Mouse (Mus musculus): ENCODE measurements around the gene Syndig1l. TPM values are rescaled to one million over a fixed set of nuclear protein-coding genes. Genes with fewer than 3 reads are reported as not detected.

Syndig1l gene
- total RNA-seq (2021) (not detected), polyA plus RNA-seq (2012; rRNA removed) (not detected in 2 replicates)
- long read RNA-seq = 0 reads

DNA sequence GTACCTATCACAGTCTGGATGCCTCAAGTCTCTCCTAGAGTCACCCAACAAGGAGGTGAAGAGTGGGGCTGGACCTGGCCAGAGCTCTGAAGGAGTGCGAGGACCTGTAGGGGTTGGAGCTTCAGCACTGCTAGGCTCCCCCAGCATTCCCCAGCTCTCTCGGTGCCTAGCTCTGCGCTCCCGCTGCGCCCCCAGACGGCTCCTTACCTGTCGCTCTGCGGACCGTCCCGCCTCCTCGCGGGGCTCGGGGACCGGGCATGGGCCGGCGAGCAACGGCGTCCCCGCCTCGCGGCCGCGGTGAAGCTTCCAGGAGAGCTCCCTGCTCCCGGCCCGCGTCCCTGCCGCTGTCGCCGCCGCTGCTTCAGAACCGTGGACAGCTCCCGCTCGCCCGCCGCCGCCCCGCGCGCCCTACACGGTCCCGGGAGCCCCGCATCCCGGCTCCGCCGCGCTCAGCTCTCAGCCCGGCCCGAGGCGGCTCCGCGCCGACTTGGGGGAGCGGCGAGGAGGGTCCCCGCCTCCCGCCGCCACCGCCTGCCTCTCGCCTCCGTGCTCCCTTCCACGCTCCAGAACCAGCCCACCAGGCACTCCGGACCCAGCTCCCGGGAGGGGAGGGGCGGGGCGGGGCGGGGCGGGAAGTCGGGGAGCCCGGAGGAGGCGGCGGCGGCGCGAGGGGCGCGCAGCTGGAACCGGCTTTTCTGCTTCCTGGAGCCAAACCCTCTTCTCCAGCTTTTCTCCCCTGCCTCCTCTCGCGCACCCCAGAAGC is at the start of gene Syndig1l:
Syndig1l (minus strand) TSS at position 513 of the 763 bp plus-strand sequence.
- Histone ChIP-seq H3K27me3 (ENCODE audit: control insufficient read depth, insufficient read depth, low read length) (peaks cover 12% of the 10 kb centered on the region), H3K79me2 (replicated peaks; ENCODE audit: control insufficient read depth, insufficient read depth, low read length) (no peaks in the 10 kb centered on the region), H3K4me3 (no peak within 1 kb of the TSS), H3K36me3 (ENCODE audit: control insufficient read depth, insufficient read depth, low read length) (no peaks in the 10 kb centered on the region), H3K9ac (ENCODE audit: low read depth, low read length) (no peak within 1 kb of the TSS), H3K27ac (no peak within 1 kb of the TSS), H3K4me1 (ENCODE audit: control insufficient read depth, insufficient read depth, low read length) (no peaks in the 10 kb centered on the region)
- no peak for TF ChIP-seq EP300 (IDR thresholded peaks at IDR 0.05; ENCODE audit: insufficient read depth, low read depth, low read length)
- TF ChIP-seq POLR2A (IDR thresholded peaks at IDR 0.05; ENCODE audit: insufficient read depth, low read depth, low read length) = no peak
- no peak for TF ChIP-seq CTCF (IDR thresholded peaks at IDR 0.05)
- intact Hi-C loops (cut with DNase I) = no loop called here
- peak; percentile 67 to 81 for DNase-seq
- 1% methylated on average over 75 of the region's 79 CpGs for WGBS

DNA sequence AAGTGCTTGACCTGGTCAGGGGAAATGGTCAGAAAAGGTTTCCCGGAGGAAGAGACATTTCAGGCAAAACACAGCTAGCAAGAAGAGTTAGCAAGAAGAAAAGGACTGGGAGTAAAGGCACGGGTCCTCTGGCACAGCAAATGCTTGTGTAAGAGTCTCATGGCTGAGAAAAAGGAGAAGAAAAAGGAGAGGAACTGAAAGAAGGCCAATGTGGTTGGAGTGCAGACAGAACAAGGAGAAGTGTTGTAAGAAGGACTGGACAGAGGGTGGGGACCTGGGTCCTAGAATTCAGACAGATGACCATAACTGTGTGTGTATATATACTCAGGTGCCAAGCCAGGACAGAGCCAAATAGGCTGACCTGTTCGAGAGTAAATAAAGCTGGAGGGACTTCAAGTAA is 49.5 kb upstream of the Syndig1l start:
- no peak overlapping the region for H3K4me3 ChIP-seq
- no peak overlapping the region for H3K9ac ChIP-seq (ENCODE audit: low read depth, low read length)
- intact Hi-C loops (cut with DNase I) = no loop called here
- no peaks in the 10 kb centered on the region; the same call in 1 of the 2 replicates for H3K4me1 ChIP-seq (ENCODE audit: control insufficient read depth, insufficient read depth, low read length)
- H3K27me3 ChIP-seq (ENCODE audit: control insufficient read depth, insufficient read depth, low read length) = no peaks in the 10 kb centered on the region
- no peak for DNase-seq
- no peaks in the 10 kb centered on the region for H3K79me2 ChIP-seq (replicated peaks; ENCODE audit: control insufficient read depth, insufficient read depth, low read length)
- no peak overlapping the region for H3K27ac ChIP-seq
- TF ChIP-seq POLR2A (IDR thresholded peaks at IDR 0.05; ENCODE audit: insufficient read depth, low read depth, low read length) (no peak), EP300 (IDR thresholded peaks at IDR 0.05; ENCODE audit: insufficient read depth, low read depth, low read length) (no peak), CTCF (IDR thresholded peaks at IDR 0.05) (no peak)
- H3K36me3 ChIP-seq (ENCODE audit: control insufficient read depth, insufficient read depth, low read length) = no peaks in the 10 kb centered on the region
- WGBS = 53% methylated on average over 3 of the region's 3 CpGs

DNA sequence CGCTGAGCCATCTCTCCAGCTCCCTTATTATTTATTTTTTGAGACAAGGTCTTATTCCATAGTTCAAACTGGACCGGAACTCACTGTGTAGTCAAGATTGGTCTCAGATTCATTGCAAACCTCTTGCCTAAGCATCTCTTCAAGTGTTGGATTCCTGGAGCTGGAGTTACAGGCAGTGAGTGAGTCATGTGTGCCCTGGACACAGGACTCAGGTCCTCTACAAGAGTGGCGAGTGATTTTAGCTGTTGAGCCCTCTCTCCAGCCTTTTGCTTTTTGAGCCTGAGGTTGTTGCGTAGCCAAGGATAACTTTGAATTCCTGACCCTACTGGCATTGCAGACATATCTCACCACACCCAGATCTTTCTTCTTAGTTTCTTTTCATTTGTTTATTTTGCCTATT is 47.1 kb upstream of the Syndig1l start:
- Histone ChIP-seq H3K4me1 (ENCODE audit: control insufficient read depth, insufficient read depth, low read length) (no peaks in the 10 kb centered on the region), H3K79me2 (replicated peaks; ENCODE audit: control insufficient read depth, insufficient read depth, low read length) (no peaks in the 10 kb centered on the region), H3K27me3 (ENCODE audit: control insufficient read depth, insufficient read depth, low read length) (no peaks in the 10 kb centered on the region), H3K27ac (no peak overlapping the region), H3K36me3 (ENCODE audit: control insufficient read depth, insufficient read depth, low read length) (no peaks in the 10 kb centered on the region), H3K9ac (ENCODE audit: low read depth, low read length) (no peak overlapping the region), H3K4me3 (no peak overlapping the region)
- intact Hi-C loops (cut with DNase I) = no loop called here
- DNase-seq = no peak
- no peak for TF ChIP-seq EP300 (IDR thresholded peaks at IDR 0.05; ENCODE audit: insufficient read depth, low read depth, low read length)
- TF ChIP-seq POLR2A (IDR thresholded peaks at IDR 0.05; ENCODE audit: insufficient read depth, low read depth, low read length) = no peak
- 53% methylated on average over 4 of the region's 4 CpGs for WGBS

DNA sequence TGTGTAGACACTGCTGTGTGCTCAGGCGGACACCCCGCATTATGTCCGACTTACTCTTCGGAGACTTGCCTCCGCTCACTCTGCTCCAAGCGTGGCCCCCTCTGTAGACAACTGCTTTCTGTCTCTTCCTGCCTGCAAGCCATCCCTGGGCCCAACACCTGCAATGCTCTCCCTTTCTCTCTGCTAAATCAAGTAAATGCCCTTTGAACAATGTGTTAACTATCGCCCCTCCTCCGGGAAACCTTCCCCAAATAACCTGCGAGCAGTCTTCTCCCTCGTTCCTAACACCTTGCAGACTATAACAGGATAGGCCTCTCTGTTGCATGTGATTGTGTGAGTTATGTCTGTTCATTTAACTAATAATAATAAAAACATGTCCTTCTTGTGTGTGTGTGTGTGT is 44.9 kb upstream of the Syndig1l start:
- no peak for DNase-seq
- WGBS = 86% methylated on average over 10 of the region's 10 CpGs
- intact Hi-C loops (cut with DNase I) = no loop called here
- H3K79me2 ChIP-seq (replicated peaks; ENCODE audit: control insufficient read depth, insufficient read depth, low read length) = no peaks in the 10 kb centered on the region
- H3K27ac ChIP-seq = no peak overlapping the region
- H3K4me3 ChIP-seq = no peak overlapping the region
- no peak overlapping the region for H3K9ac ChIP-seq (ENCODE audit: low read depth, low read length)
- no peaks in the 10 kb centered on the region for H3K27me3 ChIP-seq (ENCODE audit: control insufficient read depth, insufficient read depth, low read length)
- TF ChIP-seq CTCF (IDR thresholded peaks at IDR 0.05) (no peak), EP300 (IDR thresholded peaks at IDR 0.05; ENCODE audit: insufficient read depth, low read depth, low read length) (no peak), POLR2A (IDR thresholded peaks at IDR 0.05; ENCODE audit: insufficient read depth, low read depth, low read length) (no peak)
- no peaks in the 10 kb centered on the region for H3K36me3 ChIP-seq (ENCODE audit: control insufficient read depth, insufficient read depth, low read length)
- H3K4me1 ChIP-seq (ENCODE audit: control insufficient read depth, insufficient read depth, low read length) = no peaks in the 10 kb centered on the region

DNA sequence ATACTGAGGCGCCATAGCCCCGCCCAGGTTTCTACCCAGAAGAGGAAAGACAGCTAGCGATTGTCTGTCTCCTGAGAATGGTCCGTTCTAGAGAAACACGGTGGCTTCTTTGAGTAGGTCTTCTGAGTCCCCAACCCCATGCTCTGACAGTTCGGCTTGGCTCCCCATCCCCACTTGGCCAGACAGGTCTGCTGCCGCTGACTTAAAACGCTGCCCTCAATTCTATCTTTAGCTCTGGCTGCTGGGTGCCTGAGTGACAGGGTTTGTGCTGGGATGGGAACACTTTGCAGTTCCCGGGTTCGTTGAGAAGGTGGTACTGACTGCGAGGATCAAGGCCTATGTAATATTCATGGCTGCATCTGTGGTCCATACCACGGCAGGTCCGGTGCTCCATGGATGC is 34.7 kb upstream of the Syndig1l start:
- Histone ChIP-seq H3K27me3 (ENCODE audit: control insufficient read depth, insufficient read depth, low read length) (no peaks in the 10 kb centered on the region), H3K4me1 (ENCODE audit: control insufficient read depth, insufficient read depth, low read length) (no peaks in the 10 kb centered on the region), H3K9ac (ENCODE audit: low read depth, low read length) (no peak overlapping the region), H3K79me2 (replicated peaks; ENCODE audit: control insufficient read depth, insufficient read depth, low read length) (no peaks in the 10 kb centered on the region), H3K4me3 (no peak overlapping the region), H3K36me3 (ENCODE audit: control insufficient read depth, insufficient read depth, low read length) (no peaks in the 10 kb centered on the region), H3K27ac (no peak overlapping the region)
- 59% methylated on average over 13 of the region's 13 CpGs for WGBS
- TF ChIP-seq CTCF (IDR thresholded peaks at IDR 0.05) (no peak), POLR2A (IDR thresholded peaks at IDR 0.05; ENCODE audit: insufficient read depth, low read depth, low read length) (no peak)
- DNase-seq = no peak
- intact Hi-C loops (cut with DNase I) = no loop called here

DNA sequence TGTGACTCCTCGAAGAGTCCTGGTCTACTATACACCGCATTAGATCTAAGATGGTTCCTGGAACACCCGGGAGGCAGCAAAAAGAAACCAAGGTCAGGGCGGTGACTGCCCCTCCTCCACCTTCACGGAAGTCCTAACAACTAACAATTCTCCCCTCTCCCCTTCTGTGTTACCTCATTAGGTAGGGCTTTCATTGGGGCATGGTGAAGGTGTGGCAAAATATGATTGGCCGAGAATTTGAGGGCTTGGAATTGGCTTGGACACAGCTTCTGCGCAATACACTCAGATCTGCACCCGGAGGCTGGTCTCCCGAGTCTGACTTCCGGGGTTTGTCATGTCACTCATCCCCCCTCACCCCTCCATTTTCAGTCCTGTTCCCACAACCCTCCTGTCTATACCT is 29.8 kb upstream of the Syndig1l start:
- no peak for DNase-seq
- H3K79me2 ChIP-seq (replicated peaks; ENCODE audit: control insufficient read depth, insufficient read depth, low read length) = no peaks in the 10 kb centered on the region
- H3K36me3 ChIP-seq (ENCODE audit: control insufficient read depth, insufficient read depth, low read length) = no peaks in the 10 kb centered on the region
- no peaks in the 10 kb centered on the region for H3K4me1 ChIP-seq (ENCODE audit: control insufficient read depth, insufficient read depth, low read length)
- H3K27me3 ChIP-seq (ENCODE audit: control insufficient read depth, insufficient read depth, low read length) = no peaks in the 10 kb centered on the region
- H3K4me3 ChIP-seq = no peak overlapping the region
- no peak for TF ChIP-seq POLR2A (IDR thresholded peaks at IDR 0.05; ENCODE audit: insufficient read depth, low read depth, low read length)
- no peak for TF ChIP-seq EP300 (IDR thresholded peaks at IDR 0.05; ENCODE audit: insufficient read depth, low read depth, low read length)
- no peak for TF ChIP-seq CTCF (IDR thresholded peaks at IDR 0.05)
- H3K27ac ChIP-seq = no peak overlapping the region
- intact Hi-C loops (cut with DNase I) = no loop called here
- no peak overlapping the region for H3K9ac ChIP-seq (ENCODE audit: low read depth, low read length)
- 92% methylated on average over 10 of the region's 10 CpGs for WGBS
